Mouse (Mus musculus) intestine, postnatal 0 days (tissue): ENCODE results near the gene Gm35315. TPM values are rescaled to one million over a fixed set of nuclear protein-coding genes. Genes with fewer than 3 reads are reported as not detected.

Source experiments
- ATAC-seq: fragments of 200-750 bp; cut with Nextera tagmentation; 2 replicates; pipeline ENCODE4 v1.8.0; 2017; ENCODE audit warnings: mild to moderate bottlenecking, moderate TSS enrichment, moderate library complexity
- H3K27ac ChIP-seq: fragments of 300-500 bp; sonication (generic); 2 replicates; pipeline ENCODE4 v1.5.1; 2014; ENCODE audit warnings: mild to moderate bottlenecking, low read depth, low read length, moderate library complexity
- H3K27me3 ChIP-seq: fragments of 300-500 bp; sonication (generic); replicated peaks from 2 replicates; pipeline ENCODE4 v1.6.1; 2014; ENCODE audit warnings: low read length, mixed read lengths; ENCODE audit not compliant: control insufficient read depth, insufficient read depth
- H3K36me3 ChIP-seq: fragments of 300-500 bp; sonication (generic); 2 replicates; pipeline ENCODE4 v1.6.1; 2014; ENCODE audit warnings: mild to moderate bottlenecking, moderate library complexity; ENCODE audit not compliant: control insufficient read depth, insufficient read depth
- H3K4me1 ChIP-seq: fragments of 300-500 bp; sonication (generic); replicated peaks from 2 replicates; pipeline ENCODE4 v1.6.1; 2014; ENCODE audit warnings: antibody characterized with exemption, low read length, mixed read lengths; ENCODE audit not compliant: control insufficient read depth, insufficient read depth
- H3K4me2 ChIP-seq: fragments of 300-500 bp; sonication (generic); replicated peaks from 2 replicates; pipeline ENCODE4 v1.6.1; 2014; ENCODE audit warnings: low read depth, mild to moderate bottlenecking, moderate library complexity
- H3K4me3 ChIP-seq: fragments of 300-500 bp; sonication (generic); 2 replicates; pipeline ENCODE4 v1.5.1; 2014; ENCODE audit warnings: low read depth, low read length
- H3K9ac ChIP-seq: fragments of 300-500 bp; sonication (generic); 2 replicates; pipeline ENCODE4 v1.6.1; 2014; ENCODE audit warnings: mild to moderate bottlenecking, low read depth, low read length
- H3K9me3 ChIP-seq: fragments of 300-500 bp; sonication (generic); 2 replicates; pipeline ENCODE4 v1.6.1; 2016; ENCODE audit warnings: mixed run types; ENCODE audit not compliant: control insufficient read depth
- CTCF ChIP-seq: sonication (generic); IDR thresholded peaks from 2 replicates; pipeline ENCODE4 v1.5.1; 2016; ENCODE audit warnings: low read depth, mild to moderate bottlenecking, control low read depth, antibody characterized with exemption, moderate library complexity
- WGBS: fragments of 180-500 bp; shearing (Covaris S2); extraction: QIAGEN DNeasy Blood & Tissue Kit; methylation state at CpG from one replicate; pipeline ENCODE4 v1.1.7; 2014; 5-methylcytosine and 5-hydroxymethylcytosine counted together
- polyA plus RNA-seq: library from polyadenylated mRNA; unstranded; fragments of >200 nt; fragmentation: Nextera tagmentation; extraction: Ambion mirVana; gene quantifications from 2 replicates; pipeline ENCODE4 v1.2.1, GENCODE M21; 2015

The Gm35315 gene
- polyA plus RNA-seq, 1 experiment from 2014 or later = 0.52 TPM

- Histone ChIP-seq H3K27me3 (no peaks in the 10 kb centered on the region), H3K4me3 (peak overlapping the region; percentile 67), H3K4me2 (peak overlapping the region; percentile 76), H3K36me3 (peaks cover 41% of the 10 kb centered on the region), H3K27ac (peak overlapping the region; percentile 97), H3K9me3 (no peaks in the 10 kb centered on the region), H3K4me1 (no peaks in the 10 kb centered on the region; the same call in 1 of the 2 replicates), H3K9ac (peak overlapping the region; percentile 65)
- no peak for TF ChIP-seq CTCF
- WGBS = 8% methylated on average over 39 of the region's 41 CpGs
- ATAC-seq = peak; percentile 19; the same call in 1 of the 2 replicates
These were observed 12.8 kb upstream of the Gm35315 start for GRCm38 (mm10) chr5:110106901-110107564.

- H3K27ac ChIP-seq = peak overlapping the region; percentile 97; the same call in 1 of the 2 replicates
- WGBS = 93% methylated on average over 26 of the region's 26 CpGs
- no peaks in the 10 kb centered on the region; the same call in none of the 2 replicates for H3K4me1 ChIP-seq
- TF ChIP-seq CTCF = no peak
- peak overlapping the region; percentile 76 for H3K4me2 ChIP-seq
- peak overlapping the region; percentile 67 for H3K4me3 ChIP-seq
- no peak for ATAC-seq
- H3K9me3 ChIP-seq = no peaks in the 10 kb centered on the region
- H3K36me3 ChIP-seq = peaks cover 41% of the 10 kb centered on the region
- no peaks in the 10 kb centered on the region for H3K27me3 ChIP-seq
- peak overlapping the region; percentile 65; the same call in 1 of the 2 replicates for H3K9ac ChIP-seq
These were observed 12.1 kb upstream of the Gm35315 start for GRCm38 (mm10) chr5:110106140-110106871.

- 96% methylated on average over 36 of the region's 36 CpGs for WGBS
- Histone ChIP-seq H3K36me3 (peaks cover 41% of the 10 kb centered on the region), H3K27ac (peak overlapping the region; percentile 15; the same call in 1 of the 2 replicates), H3K27me3 (no peaks in the 10 kb centered on the region), H3K4me1 (peaks cover 4% of the 10 kb centered on the region), H3K9ac (no peak overlapping the region), H3K9me3 (no peaks in the 10 kb centered on the region), H3K4me3 (no peak overlapping the region), H3K4me2 (no peak overlapping the region)
- TF ChIP-seq CTCF = no peak
- no peak for ATAC-seq
These were observed 10.6 kb upstream of the Gm35315 start for GRCm38 (mm10) chr5:110104616-110105380.

GRCm38 (mm10) chr5:110103901-110104615 lies 9.8 kb upstream of the Gm35315 start:
- no peak for TF ChIP-seq CTCF
- 93% methylated on average over 27 of the region's 27 CpGs for WGBS

GRCm38 (mm10) chr5:110102853-110103625 lies 8.8 kb upstream of the Gm35315 start:
- Histone ChIP-seq H3K36me3 (peaks cover 41% of the 10 kb centered on the region), H3K4me2 (no peak overlapping the region), H3K27me3 (no peaks in the 10 kb centered on the region), H3K27ac (no peak overlapping the region), H3K4me3 (no peak overlapping the region), H3K9ac (no peak overlapping the region), H3K9me3 (no peaks in the 10 kb centered on the region), H3K4me1 (peaks cover 4% of the 10 kb centered on the region)
- TF ChIP-seq CTCF = no peak
- 92% methylated on average over 19 of the region's 19 CpGs for WGBS
- ATAC-seq = no peak

More at GRCm38 (mm10) chr5:110103901-110104615, 9.8 kb upstream of the Gm35315 start:
- no peak for ATAC-seq
- Histone ChIP-seq H3K27ac (no peak overlapping the region), H3K4me1 (peaks cover 4% of the 10 kb centered on the region), H3K9me3 (no peaks in the 10 kb centered on the region), H3K4me3 (no peak overlapping the region), H3K4me2 (no peak overlapping the region), H3K36me3 (peaks cover 41% of the 10 kb centered on the region), H3K9ac (no peak overlapping the region), H3K27me3 (no peaks in the 10 kb centered on the region)
